Mouse (Mus musculus): ENCODE measurements at regions not wholly inside any gene's neighbourhood (a gene's known extent, or its start where the extent isn't known, plus 50 kb on each side); places are given as distances from the start of the nearest gene placed in this dataset.

DNA sequence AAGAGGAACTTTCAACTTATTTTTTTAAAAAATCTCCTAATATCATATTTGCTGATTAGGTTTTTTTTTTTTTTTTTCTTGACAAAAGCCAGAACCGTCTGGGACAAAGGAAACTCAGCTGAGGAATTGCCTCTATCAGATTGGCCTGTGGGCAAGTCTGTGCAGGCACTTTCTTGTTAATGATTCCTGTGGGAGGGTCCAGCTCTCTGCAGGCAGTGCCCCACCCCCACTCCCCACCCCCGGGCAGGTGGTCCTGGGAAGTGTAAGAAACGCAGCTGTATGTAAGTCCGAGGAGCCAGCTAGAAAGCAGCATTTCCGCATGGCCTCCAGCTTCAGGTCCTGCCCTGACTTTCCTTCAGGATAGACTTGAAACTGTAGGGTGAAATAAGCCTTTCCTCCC lies 377.7 kb downstream of the Sox2 start:
- DNase-seq = no peak

DNA sequence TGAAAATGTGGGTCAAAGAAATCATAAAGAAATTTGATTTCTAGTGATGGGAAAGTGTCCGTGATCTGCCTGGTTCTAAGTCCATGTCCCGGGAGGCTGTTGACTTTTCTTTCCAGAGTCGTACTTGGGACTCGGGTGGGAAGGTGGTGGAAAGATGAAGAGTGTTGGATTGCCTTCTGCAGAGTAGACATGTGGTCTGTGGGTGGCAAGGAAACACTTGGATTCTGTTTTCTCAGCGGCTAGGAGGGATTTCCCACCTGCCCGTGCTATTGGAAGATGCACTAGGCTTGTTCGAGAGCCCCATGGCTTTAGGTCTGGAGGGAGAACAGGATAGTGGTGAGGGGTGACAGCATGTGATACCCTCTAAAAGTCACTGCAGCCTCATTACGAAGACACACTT lies 379.7 kb downstream of the Sox2 start:
- DNase-seq = no peak

DNA sequence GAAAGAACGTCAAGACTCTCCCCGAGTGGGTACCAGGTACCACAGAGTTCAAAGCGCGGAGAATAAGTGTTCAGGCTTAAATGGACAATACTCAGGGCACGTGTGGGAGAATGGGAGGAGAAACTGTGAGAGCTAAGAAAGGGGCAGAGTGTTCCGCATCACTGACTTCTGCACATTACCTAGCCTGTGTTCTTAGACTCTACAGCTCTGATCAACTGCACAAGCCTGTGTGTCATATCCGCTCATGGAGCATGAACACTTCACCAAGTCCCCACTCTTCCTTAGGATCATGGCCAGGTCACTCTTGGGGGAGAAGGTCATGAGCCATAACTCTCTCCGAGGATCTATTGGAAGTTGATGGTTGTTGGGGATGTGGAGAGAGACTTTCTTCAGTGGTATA lies 383.4 kb downstream of the Sox2 start:
- DNase-seq = no peak

DNA sequence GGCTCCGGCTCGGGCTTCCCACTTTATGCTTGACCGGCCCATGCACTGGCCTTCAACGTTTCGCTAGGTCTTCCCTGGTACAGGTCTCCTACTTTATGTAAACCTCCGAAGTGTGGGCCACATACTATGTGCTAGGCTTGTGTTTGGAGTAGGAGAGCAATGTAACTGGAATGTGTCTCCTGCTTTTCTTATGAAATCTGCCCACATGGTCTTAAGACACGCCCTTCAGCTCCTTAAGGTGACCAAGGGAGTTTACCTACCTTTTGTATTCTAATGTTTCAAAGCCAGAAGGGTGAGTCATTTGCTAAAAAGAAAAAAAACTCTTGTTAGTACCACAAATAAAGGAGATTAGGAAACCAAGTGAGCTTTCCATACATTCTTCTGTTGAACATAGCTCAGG lies 385.0 kb downstream of the Sox2 start:
- DNase-seq = no peak

DNA sequence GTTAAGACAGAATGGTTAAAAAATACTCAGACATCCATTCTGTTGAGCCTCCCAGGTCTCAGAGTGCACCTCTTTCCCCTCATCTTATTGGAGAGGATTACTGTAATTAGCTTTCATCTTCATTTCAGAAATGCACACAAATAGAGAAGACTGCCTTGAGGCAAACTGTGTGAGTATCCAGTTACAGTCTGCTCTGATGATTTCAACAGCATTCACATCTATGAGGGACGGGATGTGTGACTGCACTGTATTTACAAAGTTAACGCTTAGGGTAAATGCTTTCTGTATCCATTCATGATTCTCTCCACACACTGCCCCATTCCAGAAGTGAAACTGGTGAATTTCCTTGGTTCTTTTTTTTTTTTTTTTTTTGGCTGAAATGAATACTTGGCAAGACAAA lies 393.5 kb downstream of the Sox2 start:
- DNase-seq = no peak

DNA sequence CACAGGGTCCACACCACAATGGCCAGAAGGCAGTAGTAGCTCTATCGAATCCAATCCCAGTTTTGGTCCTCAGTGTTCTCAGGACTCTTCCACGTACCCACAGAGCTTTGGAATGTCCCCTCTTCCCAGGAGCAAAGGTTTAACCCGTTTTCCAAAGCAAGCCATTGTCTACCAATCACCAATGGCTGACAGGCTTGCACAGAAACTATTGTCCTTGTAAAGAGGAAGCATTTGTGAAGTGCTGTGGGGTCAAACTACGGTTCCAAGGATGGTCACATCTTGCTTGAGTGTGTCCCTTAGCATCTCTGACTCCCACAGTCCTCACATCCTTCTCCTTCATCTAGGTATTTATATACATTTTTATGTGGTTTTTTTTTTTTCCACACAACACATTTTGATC lies 409.2 kb downstream of the Sox2 start:
- DNase-seq = no peak

DNA sequence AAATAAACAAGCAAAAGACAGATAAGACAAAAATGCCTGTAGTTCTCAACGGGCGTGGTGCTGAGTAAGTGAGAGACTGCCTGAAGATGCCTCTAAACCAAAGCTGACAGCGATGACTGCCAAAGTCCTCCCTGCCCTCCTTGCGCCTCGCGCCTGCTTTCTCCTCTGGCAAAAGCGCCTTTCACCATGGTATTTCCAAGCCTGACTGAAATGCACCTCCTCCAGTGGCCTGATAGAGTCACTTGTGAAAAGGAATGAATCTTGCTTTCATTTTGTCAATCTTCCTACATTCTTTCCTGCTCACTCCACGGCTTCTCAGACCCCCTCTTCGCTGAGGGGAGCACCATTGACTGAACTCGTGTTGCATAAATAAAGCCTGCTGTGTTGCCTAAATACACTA lies 409.8 kb downstream of the Sox2 start:
- no peak for DNase-seq

DNA sequence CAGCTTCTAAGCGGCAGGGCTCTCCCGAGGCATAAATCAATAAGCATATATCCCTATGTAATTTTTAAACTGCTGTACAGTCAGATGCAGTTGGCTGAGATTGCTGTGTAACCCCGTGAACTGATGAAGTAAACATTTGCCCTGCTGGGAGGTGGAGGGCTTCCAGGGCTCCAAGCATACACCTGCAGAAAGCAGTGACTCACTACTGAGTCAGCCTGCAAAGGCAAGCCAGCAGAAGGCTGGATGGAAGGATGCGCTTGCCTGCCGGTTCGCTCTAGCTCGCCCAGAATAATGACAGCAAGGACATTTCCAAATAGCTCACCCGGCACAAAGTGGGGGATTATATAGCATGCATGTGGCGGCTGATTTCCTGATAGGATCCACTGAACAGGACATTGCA lies 416.6 kb downstream of the Sox2 start:
- peak; percentile 13 for DNase-seq

DNA sequence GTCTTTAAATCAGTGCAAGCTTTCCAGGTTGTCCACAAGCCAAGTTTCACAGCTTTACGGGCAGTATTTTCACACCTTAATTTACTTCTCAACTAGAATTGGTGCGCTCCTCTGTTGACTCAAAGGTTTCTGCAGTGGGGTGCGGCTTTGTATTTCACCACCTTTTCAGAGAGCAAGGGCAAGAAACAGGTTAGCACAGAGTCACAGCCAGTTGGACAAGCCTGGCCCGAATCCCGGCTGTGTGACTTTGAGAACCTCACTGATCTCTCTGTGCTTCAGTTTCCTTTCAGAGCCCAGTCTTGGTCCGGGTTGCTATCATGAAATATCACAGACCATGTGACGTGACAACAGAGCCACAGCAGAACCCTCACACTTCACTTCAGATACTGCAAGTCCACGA lies 418.4 kb downstream of the Sox2 start:
- no peak for DNase-seq

DNA sequence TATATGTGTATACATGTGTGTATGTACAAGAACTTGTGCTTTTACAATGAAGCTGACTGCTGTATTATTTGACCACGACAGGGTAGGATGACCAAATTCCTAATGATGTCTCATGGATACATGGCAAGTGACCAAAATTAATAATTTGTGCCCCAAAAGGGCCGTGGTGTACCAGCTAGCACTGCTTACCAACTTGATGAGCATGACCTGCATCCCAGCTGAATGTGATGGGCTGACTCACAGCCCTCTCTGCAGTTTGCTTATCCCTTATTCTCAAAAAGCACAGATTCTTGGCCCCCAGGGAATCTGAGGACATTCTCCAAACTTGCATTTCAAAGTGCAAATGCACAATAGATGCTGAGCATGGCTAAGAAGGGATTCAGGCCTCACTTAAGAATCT lies 420.8 kb downstream of the Sox2 start:
- DNase-seq = no peak

DNA sequence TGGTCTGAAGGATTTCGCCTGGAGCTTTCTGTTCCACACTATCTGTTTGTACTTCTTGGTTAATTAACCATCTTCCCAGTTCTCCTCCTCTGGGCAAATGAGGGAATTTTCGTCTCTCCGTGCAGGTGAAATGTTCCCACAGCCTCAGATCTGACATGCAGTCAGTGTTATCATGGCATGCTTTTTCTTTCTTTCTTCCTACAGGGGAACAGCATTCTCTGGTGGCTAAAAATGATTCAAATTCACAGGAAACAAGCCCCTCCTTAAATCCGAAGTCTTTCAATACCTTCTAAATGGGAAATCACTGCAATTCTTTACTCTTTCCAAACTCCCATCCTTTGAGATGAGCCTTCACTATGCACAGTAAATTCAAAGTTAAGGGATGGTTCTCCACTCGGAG lies 429.7 kb downstream of the Sox2 start:
- no peak for DNase-seq

DNA sequence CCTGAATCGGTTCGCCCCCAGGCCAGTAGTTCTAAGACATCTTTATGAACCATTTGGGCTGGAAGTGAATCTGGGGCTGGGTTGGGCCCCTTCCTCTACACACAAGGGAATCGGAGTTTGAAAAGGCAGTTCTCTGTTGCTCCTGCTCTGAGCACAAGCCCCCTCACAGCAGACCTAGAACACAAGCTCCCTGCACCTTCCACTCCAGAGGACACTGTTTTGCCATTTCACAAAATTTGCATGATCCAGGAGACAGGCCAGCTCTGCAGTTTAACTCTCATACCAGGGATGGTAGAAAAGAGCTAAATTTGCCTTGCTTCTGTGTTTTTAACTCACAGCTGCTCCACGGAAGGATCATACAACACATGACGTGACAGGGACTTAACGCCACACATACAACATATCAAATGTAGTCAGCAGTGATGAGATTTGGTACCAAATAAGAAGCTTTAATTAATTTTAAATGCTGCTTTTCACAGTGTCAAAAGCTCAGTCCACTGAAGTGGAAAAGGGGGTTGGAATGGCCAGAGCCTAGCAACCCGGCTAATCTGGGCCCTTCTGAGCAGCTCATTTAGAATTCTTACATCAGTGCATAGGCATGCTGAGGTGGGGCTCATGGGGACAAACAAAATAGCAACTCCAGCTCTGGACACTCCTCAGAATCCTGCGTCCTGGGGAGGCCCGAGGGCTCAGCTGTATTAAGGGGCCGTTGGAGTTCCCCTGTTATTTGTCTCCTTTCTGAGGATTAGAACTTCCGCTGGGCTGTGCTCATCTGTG lies 434.1 kb downstream of the Sox2 start:
- peak; percentile 9 for DNase-seq

DNA sequence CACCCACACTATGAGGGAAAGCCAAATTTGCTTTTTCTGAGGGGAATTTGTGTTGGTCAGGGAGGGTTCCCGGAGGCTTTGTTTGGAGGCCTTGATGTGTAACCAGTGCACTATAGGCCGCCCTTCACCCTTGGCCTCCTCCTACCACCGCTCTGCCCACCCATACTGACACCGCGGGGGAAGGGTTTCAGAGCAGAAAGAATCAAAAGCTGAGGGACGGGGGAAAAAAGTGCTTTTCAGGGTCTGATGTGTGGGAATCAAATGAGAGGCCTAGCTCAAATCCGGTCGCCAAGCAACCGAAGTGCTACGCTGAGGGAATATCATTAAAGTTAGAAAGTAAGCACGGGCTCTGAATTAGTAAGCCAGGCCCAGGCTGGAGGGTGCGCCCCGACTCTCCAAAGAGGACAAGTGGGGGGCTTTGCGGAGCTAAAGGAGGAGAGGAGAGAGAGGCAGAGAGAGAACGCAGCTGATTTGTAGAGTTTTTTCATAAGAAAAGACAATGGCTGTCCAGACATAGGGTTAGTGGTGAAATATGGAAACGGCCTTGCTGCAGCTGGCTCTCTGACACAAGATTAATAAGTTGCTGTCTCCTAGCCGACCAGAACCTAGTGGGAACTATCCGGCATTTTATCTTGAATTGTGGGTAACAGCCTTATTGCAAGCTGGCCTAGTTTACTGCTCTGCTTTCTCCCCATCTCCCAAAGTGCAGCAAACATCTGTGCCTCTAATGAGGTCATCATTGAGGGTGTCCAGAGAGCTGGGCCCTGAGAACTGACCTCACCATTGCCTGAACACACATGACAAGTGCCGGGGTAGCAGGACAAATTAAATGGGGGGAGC lies 438.3 kb downstream of the Sox2 start:
- DNase-seq = peak; percentile 59

DNA sequence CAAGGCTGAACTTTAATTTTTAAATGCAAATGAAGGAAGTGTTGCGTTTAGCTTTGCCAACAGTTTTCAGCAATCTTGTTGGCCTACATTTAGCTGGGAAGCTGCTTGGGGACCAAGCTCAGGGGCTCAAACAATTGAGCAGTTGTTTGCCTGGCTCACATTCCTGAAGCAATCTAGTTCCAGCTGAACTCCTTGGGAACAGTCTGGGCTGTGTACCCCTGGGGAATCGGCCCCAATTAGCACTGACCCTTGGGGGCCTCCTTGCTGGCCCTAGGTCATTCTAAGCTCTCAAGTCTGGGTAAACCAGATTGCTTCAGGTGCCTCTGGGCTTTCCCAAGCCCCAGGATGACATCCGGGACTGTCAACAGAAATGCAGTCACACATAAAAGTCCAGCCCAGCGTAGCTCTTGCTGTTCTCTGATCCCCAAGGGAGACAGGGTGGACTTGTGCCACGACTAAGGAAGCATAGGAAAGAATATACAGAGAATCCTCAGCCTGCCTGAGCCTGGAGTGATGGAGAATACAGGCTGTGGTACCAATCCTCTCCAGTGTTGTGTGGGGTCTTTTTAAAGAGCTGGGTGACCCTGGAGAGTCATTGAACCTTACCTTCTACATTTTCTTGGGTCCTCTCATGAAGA lies 440.4 kb downstream of the Sox2 start:
- DNase-seq = peak; percentile 58

DNA sequence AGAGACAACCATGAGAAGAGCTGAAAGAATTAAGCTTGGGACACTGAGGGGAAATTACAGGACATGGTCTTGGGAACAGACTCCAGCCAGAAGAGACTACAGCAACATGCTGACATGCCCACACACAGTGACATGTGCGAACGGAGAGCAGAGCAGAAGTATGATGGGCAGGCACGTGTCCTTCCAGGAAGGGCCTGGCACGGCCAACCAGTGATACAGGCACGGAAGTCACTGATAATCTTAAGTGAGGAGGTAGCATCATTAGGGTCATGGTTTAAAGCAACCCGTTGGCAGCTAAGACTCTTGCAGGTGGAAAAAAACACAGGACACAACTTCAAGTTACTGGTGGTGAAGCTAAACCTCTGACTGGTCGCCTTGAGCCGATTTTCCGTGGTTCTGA lies 442.8 kb downstream of the Sox2 start:
- DNase-seq = no peak

DNA sequence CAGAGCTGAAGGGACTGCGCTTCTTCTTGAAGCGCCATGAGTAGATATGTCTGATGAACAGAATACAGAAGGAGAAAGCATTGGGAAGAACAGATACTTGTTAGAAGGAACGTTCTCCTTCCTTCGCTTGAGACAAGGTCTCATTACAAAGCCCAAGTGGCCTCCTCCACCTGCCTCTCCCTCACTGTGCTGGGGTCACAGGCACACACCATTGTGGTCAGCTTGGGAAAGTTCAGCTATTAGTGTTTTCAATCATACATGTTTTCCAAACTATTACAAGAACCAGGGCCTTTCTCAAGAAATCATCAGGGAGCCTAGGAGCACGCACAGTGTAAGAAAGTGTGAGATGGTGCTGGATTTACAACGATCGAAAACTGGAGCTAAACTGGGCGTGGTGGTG lies 445.0 kb downstream of the Sox2 start:
- DNase-seq = no peak

DNA sequence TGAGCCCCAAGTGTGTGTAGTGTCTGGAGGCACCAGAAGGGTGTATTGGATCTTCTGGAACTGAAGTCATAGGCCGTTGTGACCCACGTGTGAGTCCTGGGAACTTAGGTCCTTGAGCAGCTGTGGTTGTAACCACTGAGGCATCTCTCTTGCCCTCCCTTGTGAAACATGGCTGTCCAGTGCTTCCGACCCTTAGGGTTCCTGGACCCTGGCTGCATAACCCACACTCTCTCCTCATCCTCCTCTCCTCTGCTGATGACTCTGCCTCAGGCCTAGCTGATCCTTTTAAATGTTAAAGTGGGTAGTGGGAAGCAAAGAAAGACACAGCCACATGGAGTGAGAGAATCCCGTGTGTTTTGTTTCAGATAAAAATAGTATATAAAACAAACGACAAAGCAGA lies 446.2 kb downstream of the Sox2 start:
- DNase-seq = no peak

DNA sequence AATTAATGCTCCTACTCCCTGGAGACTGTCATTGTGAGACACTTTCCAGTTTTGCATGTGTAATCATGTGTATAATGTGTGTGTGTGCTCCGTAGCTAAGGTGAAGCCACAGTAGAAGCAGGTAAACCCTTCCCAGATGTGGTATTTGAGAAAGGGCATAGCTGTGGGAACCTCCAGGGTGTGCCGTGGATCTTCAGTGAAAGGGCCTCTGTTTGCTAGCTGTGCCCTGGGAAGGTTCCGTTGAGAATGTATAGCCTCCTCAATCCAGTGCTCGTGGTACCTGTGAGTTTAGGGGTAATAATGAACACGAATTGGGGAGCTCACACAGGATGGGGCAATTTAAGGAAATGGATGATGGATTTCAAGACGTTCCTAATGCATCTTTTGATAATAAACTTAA lies 447.6 kb downstream of the Sox2 start:
- no peak for DNase-seq

DNA sequence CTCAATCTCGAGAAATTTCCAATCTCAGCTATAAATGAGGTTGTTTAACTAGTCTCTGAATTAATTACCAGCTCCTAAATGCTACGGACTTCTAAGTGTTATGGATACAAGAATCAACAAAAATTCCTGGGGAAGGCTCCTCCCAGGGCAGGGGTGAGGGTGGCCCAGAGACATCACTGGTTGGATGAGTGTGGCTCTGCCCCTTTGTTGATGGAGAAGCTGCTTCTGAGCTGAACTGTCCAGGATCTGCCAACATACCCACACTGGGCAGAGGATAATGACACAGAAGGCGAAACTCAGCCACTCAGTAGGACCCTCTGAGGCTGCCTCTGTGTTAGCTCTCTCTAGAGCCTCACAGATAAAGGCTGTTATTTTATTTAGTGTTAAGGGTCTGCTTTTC lies 449.0 kb downstream of the Sox2 start:
- DNase-seq = no peak

DNA sequence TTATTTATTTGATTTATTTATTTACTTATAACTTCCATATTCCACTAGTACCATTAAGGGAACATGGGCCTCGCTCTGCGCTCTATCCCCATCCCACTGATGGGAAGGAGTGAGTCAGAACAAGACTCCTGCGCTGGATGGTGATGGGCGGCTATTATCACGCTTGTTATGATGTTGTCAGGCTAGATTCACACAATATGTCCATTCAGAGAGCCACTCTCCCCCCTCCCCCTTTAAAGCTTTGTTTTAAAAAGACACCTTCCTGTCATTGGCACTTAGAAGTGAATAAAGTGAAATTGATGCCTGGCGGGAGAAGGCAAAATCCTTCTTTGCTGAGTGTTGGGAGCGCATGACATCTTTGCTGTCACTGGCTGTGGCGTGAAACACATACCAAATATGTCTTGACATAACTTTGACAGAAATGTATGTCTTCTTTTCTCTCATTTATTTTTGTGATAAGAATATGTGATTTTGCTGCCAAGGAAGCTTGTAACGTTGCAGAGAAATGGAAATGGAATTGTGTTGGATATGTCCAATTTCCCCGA lies 449.7 kb downstream of the Sox2 start:
- no peak for DNase-seq

DNA sequence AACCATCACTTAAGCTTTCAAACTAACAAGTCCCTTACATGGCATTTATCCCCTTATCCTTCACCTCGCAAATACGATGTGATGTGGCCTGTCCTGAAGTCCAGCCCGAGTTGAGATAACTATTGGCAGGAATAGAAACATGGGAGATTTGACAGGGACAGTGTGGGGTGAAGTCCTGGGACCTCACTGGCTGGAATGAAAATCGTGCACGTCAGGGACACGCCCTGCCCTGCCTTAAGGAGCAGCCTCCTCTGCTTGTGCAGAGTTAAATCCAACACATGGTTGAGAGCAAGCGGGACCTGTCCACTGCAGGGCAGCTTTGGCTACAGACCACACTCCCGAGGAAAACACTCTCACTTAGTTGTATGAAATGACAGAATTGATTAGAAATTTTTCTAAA lies 451.1 kb downstream of the Sox2 start:
- no peak for DNase-seq

DNA sequence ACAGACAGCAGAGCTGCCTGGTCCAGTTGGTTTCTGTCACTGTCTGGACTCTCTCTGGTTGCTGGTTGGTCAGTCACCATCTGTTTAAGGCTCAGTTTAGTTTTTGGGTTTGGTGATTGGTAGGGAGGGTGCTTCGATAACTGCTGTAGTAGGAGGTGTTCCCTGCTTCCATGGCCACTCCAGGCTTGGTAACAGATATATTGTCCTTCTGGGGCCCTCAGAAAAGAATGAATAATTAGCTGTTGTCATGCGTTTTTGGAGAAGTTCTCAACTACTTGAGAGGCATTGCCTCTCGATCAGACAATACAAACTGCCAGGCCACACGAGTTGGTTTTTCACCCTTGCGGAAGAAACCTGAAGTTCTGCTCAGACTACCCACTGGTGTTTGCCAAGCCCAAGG lies 451.7 kb downstream of the Sox2 start:
- no peak for DNase-seq

DNA sequence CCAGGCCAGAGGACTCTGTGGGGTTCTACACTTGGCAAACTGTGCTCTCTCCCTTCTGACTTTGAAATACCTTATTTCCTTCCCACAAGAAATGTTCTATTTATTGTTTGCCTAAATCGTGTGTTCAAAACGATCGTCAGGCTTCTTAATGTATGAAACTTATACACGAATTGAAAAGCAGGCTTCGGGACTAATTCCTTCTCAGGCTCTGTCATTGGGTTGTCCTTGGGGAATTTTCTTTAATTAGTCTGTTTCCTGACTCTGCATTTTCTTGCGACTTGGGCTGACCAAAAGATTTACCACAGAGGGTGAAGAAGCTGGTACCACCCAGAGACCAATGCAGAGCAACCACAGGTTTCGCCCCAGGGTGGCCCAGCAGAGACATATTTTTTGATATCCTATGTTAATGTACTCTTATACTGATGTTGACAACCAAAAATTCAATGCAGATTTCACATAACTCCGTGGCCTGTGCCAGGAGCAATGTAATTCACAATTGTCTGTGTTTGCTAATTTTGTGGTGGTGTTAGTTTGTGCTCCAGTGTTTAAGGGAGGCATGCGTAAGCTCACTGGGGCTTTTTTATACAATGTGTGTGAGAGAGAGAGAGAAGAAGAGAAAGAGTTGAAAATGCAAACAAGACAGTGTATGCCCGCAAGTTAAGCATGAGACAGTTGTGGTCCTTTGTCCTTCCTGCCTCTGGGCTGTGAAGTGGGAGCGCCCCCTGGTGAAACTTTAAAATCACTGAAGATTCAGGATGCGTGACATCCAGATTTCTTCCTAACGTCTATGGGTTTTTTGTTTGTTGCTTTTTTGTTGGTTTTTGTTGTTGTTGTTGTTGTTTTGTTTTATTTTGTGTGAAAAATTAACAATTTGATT lies 452.7 kb downstream of the Sox2 start:
- DNase-seq = peak; percentile 32
